Mouse (Mus musculus) retina, embryonic 14.5 days (tissue): ENCODE results near the gene Cop1.
A peak's percentile ranks its signal among the peaks of the same experiment; 100 is the strongest.

ENCODE experiments used
- DNase-seq: peaks from one replicate; pipeline ENCODE4 v3.0.0-alpha.2; 2015; ENCODE audit warnings: low spot score

Cop1 gene

GRCm38 (mm10) chr1:159290219-159290618 lies 58.1 kb downstream of the Cop1 start:
- DNase-seq = peak; percentile 71

DNA sequence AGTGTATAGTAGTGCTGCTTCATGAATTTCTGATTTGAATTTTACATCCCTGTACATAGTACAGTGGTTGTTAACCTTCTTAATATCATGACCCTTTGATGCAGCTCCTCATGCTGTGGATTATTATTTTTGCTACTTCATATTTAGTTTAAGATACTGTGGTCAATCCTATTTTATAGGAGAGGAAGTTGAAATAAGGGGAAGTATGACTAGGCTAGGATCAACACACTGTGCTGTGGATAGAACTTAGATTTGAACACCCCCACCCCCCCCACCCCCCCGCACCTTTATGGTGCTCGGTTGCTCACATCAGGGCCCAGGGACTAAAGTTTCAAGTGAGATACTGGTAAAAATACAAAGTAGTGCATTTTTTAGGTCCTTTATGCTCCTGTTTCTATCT lies 58.7 kb downstream of the Cop1 start:
- no peak for DNase-seq

GRCm38 (mm10) chr1:159301418-159302082 lies 69.4 kb downstream of the Cop1 start:
- DNase-seq = no peak

GRCm38 (mm10) chr1:159313625-159314024 lies 81.5 kb downstream of the Cop1 start:
- no peak for DNase-seq

DNA sequence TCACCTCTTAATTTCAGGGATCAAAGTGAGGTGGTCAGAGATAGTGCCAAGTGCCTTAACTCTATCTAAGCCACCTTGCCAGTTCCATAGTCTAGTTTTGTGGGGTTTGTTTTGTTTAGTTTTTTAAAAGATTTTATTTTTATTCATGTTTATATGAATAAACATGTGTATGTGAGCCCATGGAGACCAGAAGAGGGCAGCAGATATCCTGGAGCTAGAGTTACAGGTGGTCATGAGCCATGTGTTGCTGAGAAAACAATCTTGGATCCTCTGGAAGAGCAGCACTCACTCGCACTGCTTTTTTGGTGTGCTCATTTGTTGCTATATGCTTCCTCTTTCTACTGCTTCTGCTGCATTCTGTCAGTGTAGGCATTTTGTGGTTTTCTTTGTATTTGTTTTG lies 90.5 kb downstream of the Cop1 start:
- no peak for DNase-seq

GRCm38 (mm10) chr1:159331008-159331407 lies 98.9 kb downstream of the Cop1 start:
- no peak for DNase-seq

GRCm38 (mm10) chr1:159334157-159334556 lies 102.0 kb downstream of the Cop1 start:
- no peak for DNase-seq

GRCm38 (mm10) chr1:159342355-159342754 lies 110.2 kb downstream of the Cop1 start:
- DNase-seq = no peak

DNA sequence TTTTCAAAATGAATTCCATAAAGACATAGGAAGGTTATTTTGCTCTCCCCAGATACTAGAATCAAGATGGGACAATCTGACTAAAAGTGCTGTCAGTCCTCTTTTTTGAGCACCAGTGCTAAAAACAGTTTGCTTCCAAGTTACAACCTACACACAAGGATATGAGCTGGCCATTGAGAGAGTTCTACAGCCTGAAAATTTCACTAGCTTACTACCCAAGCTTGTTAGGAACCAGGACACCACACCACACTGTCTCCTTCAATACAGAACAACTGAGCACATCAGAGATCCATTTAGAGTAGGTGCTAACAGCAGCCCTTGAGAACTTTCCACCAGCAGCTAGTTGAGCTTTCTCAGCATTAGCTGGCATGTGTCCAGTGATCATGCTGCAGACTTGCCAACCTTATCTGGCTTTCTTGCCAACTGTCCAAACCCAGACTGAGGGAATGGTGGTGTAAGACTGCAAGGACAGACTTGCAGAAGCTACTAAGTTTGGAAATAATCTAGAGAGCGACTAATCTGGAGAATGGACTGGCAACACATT lies 123.0 kb downstream of the Cop1 start:
- DNase-seq = no peak

DNA sequence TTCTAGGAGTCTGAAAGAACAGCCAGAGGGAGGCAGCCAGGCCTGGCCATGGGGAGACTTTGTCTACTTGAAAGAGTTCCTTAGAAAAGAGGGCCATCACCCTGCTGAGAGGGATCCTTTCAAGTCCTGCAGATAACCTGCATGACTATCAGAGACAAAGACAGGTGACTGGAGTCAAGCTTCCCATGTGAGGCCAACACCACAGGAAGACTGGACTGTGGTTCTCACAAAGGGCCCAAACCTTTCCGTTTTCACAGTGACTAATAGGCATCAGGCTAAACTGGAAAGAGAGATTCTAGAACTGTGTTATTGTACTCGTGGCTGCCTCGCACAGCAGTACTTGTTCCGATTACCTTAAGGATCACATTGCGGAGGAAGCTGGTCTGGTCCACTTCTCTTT lies 126.6 kb downstream of the Cop1 start:
- no peak for DNase-seq

GRCm38 (mm10) chr1:159371881-159372390 lies 139.8 kb downstream of the Cop1 start:
- no peak for DNase-seq

GRCm38 (mm10) chr1:159382218-159382617 lies 150.1 kb downstream of the Cop1 start:
- no peak for DNase-seq

- DNase-seq = no peak
Observed at GRCm38 (mm10) chr1:159382916-159383315, 150.8 kb downstream of the Cop1 start.

- no peak for DNase-seq
Observed at GRCm38 (mm10) chr1:159386458-159386857, 154.3 kb downstream of the Cop1 start.

DNA sequence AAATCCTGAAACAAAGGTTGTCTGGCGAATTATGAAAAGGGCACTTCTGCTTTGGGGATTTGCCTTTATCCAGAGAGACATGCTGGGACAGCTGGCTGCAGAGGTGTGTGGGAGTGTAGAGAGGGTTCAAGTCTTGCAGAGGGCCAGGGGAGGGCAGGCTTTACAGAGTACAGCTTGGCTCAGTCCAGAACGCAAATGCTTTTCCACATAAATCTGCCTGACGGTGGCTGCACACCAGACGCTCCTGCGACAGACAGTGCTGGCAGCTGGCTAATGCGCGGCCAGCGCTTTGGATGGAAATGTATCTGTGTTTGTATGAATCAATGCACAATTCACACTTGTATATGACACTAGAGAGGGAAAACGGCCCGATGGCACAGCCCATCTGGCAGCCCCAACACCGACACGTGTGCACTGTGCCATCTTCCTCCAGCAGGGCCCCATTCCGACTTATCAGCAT lies 156.5 kb downstream of the Cop1 start:
- no peak for DNase-seq

GRCm38 (mm10) chr1:159390049-159390448 lies 157.9 kb downstream of the Cop1 start:
- DNase-seq = peak; percentile 85

DNA sequence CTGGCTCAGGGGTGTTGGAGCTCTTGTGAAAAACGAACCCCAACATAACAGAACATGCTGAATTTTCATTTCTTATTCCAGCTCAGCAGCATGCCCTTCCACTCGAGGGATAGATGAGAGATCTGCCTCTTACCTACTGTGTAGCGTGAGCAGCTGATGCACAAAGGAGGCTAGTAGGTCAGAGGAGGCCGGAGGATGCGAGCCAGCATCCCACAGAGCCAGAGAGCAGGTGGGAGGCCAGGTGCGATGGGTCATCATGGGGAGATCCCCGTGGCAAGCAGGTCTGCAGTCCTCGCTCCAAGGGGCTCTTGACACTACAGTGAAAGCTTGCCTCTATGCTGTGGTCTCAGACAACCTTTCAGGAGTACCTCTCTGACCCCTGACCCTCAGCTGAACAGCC lies 160.5 kb downstream of the Cop1 start:
- DNase-seq = no peak

- no peak for DNase-seq
Observed at GRCm38 (mm10) chr1:159393070-159393699, 161.1 kb downstream of the Cop1 start.

- no peak for DNase-seq
Observed at GRCm38 (mm10) chr1:159393931-159394330, 161.8 kb downstream of the Cop1 start.

DNA sequence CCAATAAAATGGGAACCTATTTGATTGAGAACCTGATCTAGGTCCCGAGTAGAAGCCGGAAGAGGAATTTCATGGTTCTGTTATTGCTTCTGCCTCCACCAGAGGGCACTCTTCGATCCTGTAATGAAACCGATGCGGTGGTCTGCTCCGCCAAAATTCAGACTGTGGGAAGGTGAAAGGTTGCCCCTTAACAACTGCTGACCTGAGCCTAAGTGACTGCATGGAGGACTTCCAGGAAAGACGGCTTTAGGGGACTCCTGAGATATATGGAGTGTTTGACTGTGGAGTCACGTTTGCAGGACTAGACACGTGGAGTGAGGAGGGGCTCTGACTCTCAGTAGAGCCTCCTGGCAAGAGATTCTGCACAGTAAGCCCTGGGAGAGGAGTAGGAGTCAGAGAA lies 164.4 kb downstream of the Cop1 start:
- peak; percentile 83 for DNase-seq
